Mouse (Mus musculus): Measurements from ENCODE around the gene Ano10. TPM values are rescaled to one million over a fixed set of nuclear protein-coding genes. Genes with fewer than 3 reads are reported as not detected.

The Ano10 gene
- polyA plus RNA-seq, 1 experiment from 2014 or later = 37.6 TPM

DNA sequence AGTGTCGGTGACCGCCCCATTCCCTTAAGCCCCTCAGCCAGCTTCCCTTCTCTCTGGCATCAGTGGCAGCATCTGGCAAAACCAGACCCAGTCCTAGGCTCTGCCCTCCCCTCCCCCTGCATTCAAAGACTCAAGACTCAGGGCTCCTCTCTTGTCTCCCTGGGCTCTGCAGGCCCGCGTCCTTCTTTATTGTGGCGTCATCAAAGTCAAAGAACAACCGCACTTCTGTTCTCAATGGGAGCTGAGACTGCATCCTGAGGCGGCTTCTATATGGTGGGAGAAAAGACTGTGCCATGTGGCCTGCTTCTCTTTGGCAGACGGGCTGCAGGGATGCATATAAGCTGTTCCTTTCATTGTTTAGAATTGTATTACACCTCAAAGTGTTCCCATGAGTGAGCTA lies 71.2 kb downstream of the Ano10 start:
- Histone ChIP-seq H3K36me3 (ENCODE audit: control insufficient read depth, insufficient read depth, low read length) (no peaks in the 10 kb centered on the region), H3K27ac (replicated peaks in 1 of 2; ENCODE audit: control insufficient read depth in 1 of 2, insufficient read depth in 1 of 2, low read depth in 2 of 2, low read length in 2 of 2) (peak overlapping the region; percentile 5 to 10; a peak in 2 of 4 replicates), H3K9me3 (ENCODE audit: control insufficient read depth, low read length) (no peaks in the 10 kb centered on the region), H3K27me3 (ENCODE audit: control insufficient read depth, insufficient read depth, low read length) (no peaks in the 10 kb centered on the region), H3K4me1 (ENCODE audit: control insufficient read depth in 2 of 2, insufficient read depth in 2 of 2, low read length in 2 of 2) (peaks cover 0 to 2% of the 10 kb centered on the region in 2 experiments; a peak in 1 of 4 replicates), H3K4me2 (ENCODE audit: low read length) (no peak overlapping the region), H3K9ac (ENCODE audit: low read length) (no peak overlapping the region), H3K4me3 (ENCODE audit: control insufficient read depth in 1 of 2, insufficient read depth in 1 of 2, low read depth in 1 of 2, low read length in 2 of 2) (no peak overlapping the region)
- ATAC-seq (ENCODE audit: insufficient number of reproducible peaks, insufficient read depth, low FRiP score, low read depth) = no peak
- 60% methylated on average over 8 of the region's 8 CpGs for WGBS

DNA sequence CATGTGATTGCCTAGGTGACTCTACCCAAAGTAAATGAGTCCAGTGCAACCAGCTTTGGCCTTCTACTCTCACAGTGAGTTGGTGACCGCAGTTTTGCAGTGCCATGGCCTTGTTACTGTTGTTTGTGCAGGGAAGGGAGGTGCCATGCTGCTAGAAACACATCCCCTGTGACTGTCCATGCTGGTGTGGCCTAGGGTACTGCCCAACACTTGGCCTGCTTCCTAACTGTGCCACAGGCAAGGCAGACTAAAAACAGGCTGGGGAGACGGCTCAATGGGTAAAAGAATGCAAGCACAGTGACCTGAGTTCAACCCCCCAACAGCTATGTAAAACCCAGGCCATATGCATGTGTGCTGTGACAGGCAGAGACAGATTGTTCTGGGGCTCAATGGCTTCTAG lies 74.3 kb downstream of the Ano10 start:
- Histone ChIP-seq H3K9ac (ENCODE audit: low read length) (no peak overlapping the region), H3K4me3 (ENCODE audit: control insufficient read depth in 1 of 2, insufficient read depth in 1 of 2, low read depth in 1 of 2, low read length in 2 of 2) (no peak overlapping the region), H3K36me3 (ENCODE audit: control insufficient read depth, insufficient read depth, low read length) (no peaks in the 10 kb centered on the region), H3K4me1 (ENCODE audit: control insufficient read depth in 2 of 2, insufficient read depth in 2 of 2, low read length in 2 of 2) (peaks cover 0 to 4% of the 10 kb centered on the region in 2 experiments; a peak in 3 of 4 replicates), H3K4me2 (ENCODE audit: low read length) (no peak overlapping the region), H3K27me3 (ENCODE audit: control insufficient read depth, insufficient read depth, low read length) (no peaks in the 10 kb centered on the region), H3K9me3 (ENCODE audit: control insufficient read depth, low read length) (no peaks in the 10 kb centered on the region), H3K27ac (replicated peaks in 1 of 2; ENCODE audit: control insufficient read depth in 1 of 2, insufficient read depth in 1 of 2, low read depth in 2 of 2, low read length in 2 of 2) (no peak overlapping the region)
- no peak for ATAC-seq (ENCODE audit: insufficient number of reproducible peaks, insufficient read depth, low FRiP score, low read depth)
- 54% methylated on average over 2 of the region's 2 CpGs for WGBS

DNA sequence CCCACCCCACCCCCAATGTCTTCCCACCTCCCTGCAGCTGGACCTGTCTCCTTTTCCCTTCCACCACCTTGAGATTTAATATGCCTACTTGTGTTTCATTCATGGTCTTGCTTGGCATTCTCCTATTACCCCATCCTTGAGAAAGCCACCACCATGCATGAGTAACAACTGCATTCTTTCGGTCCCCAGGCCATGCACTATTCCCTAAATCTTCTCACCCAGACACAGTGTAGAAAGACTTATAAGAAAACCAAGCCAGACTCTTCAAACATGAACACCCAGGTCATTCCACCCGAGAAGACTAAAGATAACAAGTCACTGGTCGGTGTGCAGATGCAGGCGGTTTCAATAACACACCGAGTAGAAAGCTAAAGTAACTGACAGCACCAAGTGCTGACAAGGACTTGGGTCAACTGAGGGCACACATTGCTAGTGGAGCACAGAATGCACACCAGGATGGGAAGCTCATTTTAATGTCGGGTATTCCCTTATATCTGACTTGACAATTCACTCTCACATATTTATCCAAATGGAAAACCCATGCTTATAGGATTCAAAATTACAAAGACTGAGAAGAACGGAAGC lies 77.2 kb downstream of the Ano10 start:
- WGBS = 39% methylated on average over 7 of the region's 7 CpGs

DNA sequence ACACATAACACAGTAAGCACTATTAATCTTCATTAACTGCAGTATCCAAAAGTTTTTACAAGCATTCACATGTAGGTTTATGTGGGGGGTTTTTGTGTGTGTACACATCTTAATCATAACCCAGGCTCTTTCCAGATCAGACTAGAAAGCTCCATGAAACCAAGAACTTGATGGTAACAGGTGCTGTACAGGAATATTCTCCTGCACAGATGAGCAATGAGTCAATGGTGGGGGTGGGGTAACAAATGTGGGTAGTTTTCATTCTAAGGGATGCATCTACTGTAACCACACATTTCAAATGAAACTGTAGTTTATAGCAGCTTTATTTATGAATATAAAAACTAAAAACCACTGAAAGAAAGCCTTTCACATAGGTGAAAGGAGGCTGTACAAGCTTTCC lies 79.1 kb downstream of the Ano10 start:
- Histone ChIP-seq H3K36me3 (ENCODE audit: control insufficient read depth, insufficient read depth, low read length) (no peaks in the 10 kb centered on the region), H3K4me1 (ENCODE audit: control insufficient read depth in 2 of 2, insufficient read depth in 2 of 2, low read length in 2 of 2) (peaks cover 0 to 2% of the 10 kb centered on the region in 2 experiments; a peak in 2 of 4 replicates), H3K27ac (replicated peaks in 1 of 2; ENCODE audit: control insufficient read depth in 1 of 2, insufficient read depth in 1 of 2, low read depth in 2 of 2, low read length in 2 of 2) (no peak overlapping the region), H3K27me3 (ENCODE audit: control insufficient read depth, insufficient read depth, low read length) (no peaks in the 10 kb centered on the region), H3K4me2 (ENCODE audit: low read length) (no peak overlapping the region), H3K9me3 (ENCODE audit: control insufficient read depth, low read length) (no peaks in the 10 kb centered on the region), H3K9ac (ENCODE audit: low read length) (no peak overlapping the region), H3K4me3 (ENCODE audit: control insufficient read depth in 1 of 2, insufficient read depth in 1 of 2, low read depth in 1 of 2, low read length in 2 of 2) (no peak overlapping the region)
- no peak for ATAC-seq (ENCODE audit: insufficient number of reproducible peaks, insufficient read depth, low FRiP score, low read depth)

More for the DNA sequence above, 77.2 kb downstream of the Ano10 start:
- Histone ChIP-seq H3K27me3 (ENCODE audit: control insufficient read depth, insufficient read depth, low read length) (no peaks in the 10 kb centered on the region), H3K4me2 (ENCODE audit: low read length) (no peak overlapping the region), H3K4me3 (ENCODE audit: control insufficient read depth in 1 of 2, insufficient read depth in 1 of 2, low read depth in 1 of 2, low read length in 2 of 2) (no peak overlapping the region), H3K4me1 (ENCODE audit: control insufficient read depth in 2 of 2, insufficient read depth in 2 of 2, low read length in 2 of 2) (peaks cover 0 to 2% of the 10 kb centered on the region in 2 experiments; a peak in 2 of 4 replicates), H3K9me3 (ENCODE audit: control insufficient read depth, low read length) (no peaks in the 10 kb centered on the region), H3K9ac (ENCODE audit: low read length) (no peak overlapping the region), H3K36me3 (ENCODE audit: control insufficient read depth, insufficient read depth, low read length) (no peaks in the 10 kb centered on the region), H3K27ac (replicated peaks in 1 of 2; ENCODE audit: control insufficient read depth in 1 of 2, insufficient read depth in 1 of 2, low read depth in 2 of 2, low read length in 2 of 2) (no peak overlapping the region)
- no peak for ATAC-seq (ENCODE audit: insufficient number of reproducible peaks, insufficient read depth, low FRiP score, low read depth)

DNA sequence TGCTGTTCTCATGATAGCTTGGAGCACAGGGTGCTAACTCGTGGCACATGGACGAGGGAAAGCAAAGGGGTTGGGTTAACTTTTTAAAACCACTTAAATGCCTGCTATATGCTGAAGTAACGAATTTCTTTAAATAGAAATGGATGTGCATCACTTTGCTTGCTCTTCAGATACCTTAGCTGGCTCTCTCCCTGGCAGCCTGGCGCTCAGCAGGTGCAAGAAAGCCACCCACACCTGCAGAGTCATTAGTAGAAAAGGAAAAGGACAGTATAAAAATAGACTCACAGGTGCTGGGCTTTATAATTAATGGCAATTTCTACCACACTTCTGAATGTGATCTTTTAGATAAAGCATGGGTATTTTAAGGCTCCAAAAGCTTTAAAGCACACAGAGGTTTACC lies 85.9 kb downstream of the Ano10 start:
- ATAC-seq (ENCODE audit: insufficient number of reproducible peaks, insufficient read depth, low FRiP score, low read depth) = no peak
- H3K27me3 ChIP-seq (ENCODE audit: control insufficient read depth, insufficient read depth, low read length) = no peaks in the 10 kb centered on the region
- no peak overlapping the region for H3K4me2 ChIP-seq (ENCODE audit: low read length)
- no peaks in the 10 kb centered on the region for H3K36me3 ChIP-seq (ENCODE audit: control insufficient read depth, insufficient read depth, low read length)
- H3K27ac ChIP-seq (replicated peaks in 1 of 2; ENCODE audit: control insufficient read depth in 1 of 2, insufficient read depth in 1 of 2, low read depth in 2 of 2, low read length in 2 of 2) = no peak overlapping the region
- H3K4me1 ChIP-seq (ENCODE audit: control insufficient read depth in 2 of 2, insufficient read depth in 2 of 2, low read length in 2 of 2) = peaks cover 16 to 18% of the 10 kb centered on the region in 2 experiments
- no peak overlapping the region for H3K9ac ChIP-seq (ENCODE audit: low read length)
- no peak overlapping the region for H3K4me3 ChIP-seq (ENCODE audit: control insufficient read depth in 1 of 2, insufficient read depth in 1 of 2, low read depth in 1 of 2, low read length in 2 of 2)
- WGBS = 74% methylated on average over 4 of the region's 4 CpGs
- H3K9me3 ChIP-seq (ENCODE audit: control insufficient read depth, low read length) = no peaks in the 10 kb centered on the region

DNA sequence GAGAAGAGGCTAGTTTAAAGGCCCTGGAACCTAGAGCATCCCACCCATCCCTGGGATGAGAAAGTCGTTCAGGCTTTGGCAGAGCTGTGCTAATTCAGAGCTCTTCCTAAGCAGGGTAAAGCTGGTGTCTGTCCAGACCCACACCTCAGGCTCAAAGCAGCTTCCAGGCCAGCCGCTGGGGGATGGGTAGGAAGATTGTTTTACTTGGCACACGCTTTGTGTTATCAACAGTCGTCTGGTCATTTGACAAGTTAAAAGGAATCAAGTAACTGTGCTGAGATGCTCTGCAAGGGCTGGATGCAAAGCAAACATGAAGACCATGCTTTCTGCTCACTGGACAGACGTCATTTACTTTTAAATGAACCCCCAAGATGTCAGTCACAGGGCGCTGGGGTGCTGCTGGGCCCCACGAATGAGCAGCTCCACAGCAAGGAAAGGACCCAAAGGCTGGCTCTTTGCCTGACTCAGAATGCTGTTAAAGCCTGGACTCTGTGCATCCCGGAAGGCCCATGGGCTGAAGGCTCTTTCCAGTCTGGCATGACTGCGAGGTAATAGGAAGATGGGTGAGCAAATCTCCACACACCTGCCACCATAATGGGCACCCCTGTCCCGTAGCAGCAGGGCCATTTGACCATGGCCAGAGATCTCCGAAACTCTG lies 88.6 kb downstream of the Ano10 start:
- no peak overlapping the region for H3K4me3 ChIP-seq (ENCODE audit: control insufficient read depth in 1 of 2, insufficient read depth in 1 of 2, low read depth in 1 of 2, low read length in 2 of 2)
- peaks cover 3% of the 10 kb centered on the region; the same call in 1 of the 2 replicates for H3K36me3 ChIP-seq (ENCODE audit: control insufficient read depth, insufficient read depth, low read length)
- peak overlapping the region; percentile 2; the same call in 1 of the 2 replicates for H3K9ac ChIP-seq (ENCODE audit: low read length)
- H3K27ac ChIP-seq (replicated peaks in 1 of 2; ENCODE audit: control insufficient read depth in 1 of 2, insufficient read depth in 1 of 2, low read depth in 2 of 2, low read length in 2 of 2) = peak overlapping the region; percentile 24 to 55; a peak in 3 of 4 replicates
- H3K4me1 ChIP-seq (ENCODE audit: control insufficient read depth in 2 of 2, insufficient read depth in 2 of 2, low read length in 2 of 2) = peaks cover 16 to 22% of the 10 kb centered on the region in 2 experiments
- no peaks in the 10 kb centered on the region for H3K9me3 ChIP-seq (ENCODE audit: control insufficient read depth, low read length)
- H3K4me2 ChIP-seq (ENCODE audit: low read length) = 0 out of 2 replicates have a peak overlapping the region, but pooled peaks have one; percentile 11
- H3K27me3 ChIP-seq (ENCODE audit: control insufficient read depth, insufficient read depth, low read length) = no peaks in the 10 kb centered on the region
- peak; percentile 58; the same call in 1 of the 2 replicates for ATAC-seq (ENCODE audit: insufficient number of reproducible peaks, insufficient read depth, low FRiP score, low read depth)
- 31% methylated on average over 11 of the region's 11 CpGs for WGBS

DNA sequence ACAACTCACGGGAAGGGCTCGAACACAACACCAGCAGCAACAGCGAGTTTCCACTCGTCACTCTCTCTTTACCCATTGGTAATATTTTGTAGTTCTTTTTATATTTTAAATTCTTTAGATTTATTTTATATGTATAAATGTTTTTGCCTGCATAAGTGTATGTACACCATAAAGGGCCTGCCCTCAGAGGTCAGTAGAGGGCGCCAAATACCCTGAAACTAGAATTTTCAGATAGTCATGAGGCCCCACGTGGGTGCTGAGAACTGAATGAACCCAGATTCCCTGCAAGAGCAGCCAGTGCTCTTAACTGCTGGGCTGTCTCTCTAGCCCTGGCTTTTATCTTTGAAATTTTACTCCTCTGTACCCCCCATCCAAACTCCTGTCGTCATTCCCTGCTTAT lies 89.7 kb downstream of the Ano10 start:
- Histone ChIP-seq H3K27me3 (ENCODE audit: control insufficient read depth, insufficient read depth, low read length) (no peaks in the 10 kb centered on the region), H3K27ac (replicated peaks in 1 of 2; ENCODE audit: control insufficient read depth in 1 of 2, insufficient read depth in 1 of 2, low read depth in 2 of 2, low read length in 2 of 2) (0 out of 4 replicates have a peak overlapping the region, but pooled peaks of 1 of the 2 experiments have one; percentile 55), H3K4me1 (ENCODE audit: control insufficient read depth in 2 of 2, insufficient read depth in 2 of 2, low read length in 2 of 2) (peaks cover 20 to 22% of the 10 kb centered on the region in 2 experiments), H3K9ac (ENCODE audit: low read length) (no peak overlapping the region), H3K36me3 (ENCODE audit: control insufficient read depth, insufficient read depth, low read length) (peaks cover 3% of the 10 kb centered on the region; the same call in 1 of the 2 replicates), H3K4me3 (ENCODE audit: control insufficient read depth in 1 of 2, insufficient read depth in 1 of 2, low read depth in 1 of 2, low read length in 2 of 2) (no peak overlapping the region), H3K4me2 (ENCODE audit: low read length) (no peak overlapping the region), H3K9me3 (ENCODE audit: control insufficient read depth, low read length) (no peaks in the 10 kb centered on the region)
- WGBS = 71% methylated on average over 7 of the region's 7 CpGs
- no peak for ATAC-seq (ENCODE audit: insufficient number of reproducible peaks, insufficient read depth, low FRiP score, low read depth)

Measured in heart, embryonic 14.5 days (tissue).